Comparison of ENCODE assay signal across 27 mouse cellular contexts in the genomic region with DNA sequence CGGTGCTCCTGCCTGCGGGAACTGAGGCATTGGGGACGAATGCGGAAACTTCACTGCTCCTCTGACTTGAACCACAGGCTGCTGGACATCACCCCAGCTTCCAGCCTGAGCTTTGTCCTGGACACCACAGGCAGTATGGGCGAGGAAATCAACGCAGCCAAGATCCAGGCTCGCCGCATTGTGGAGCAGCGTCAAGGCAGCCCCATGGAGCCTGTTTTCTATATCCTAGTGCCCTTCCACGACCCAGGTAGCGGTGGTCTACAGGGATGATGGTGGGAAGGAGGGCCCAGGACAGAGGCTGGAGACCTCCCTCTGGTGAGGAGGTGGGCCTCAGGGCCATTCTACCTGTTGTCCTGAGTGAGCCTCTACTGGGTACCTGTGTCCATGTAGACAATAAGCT. TPM values are rescaled to one million over a fixed set of nuclear protein-coding genes. Genes with fewer than 3 reads are reported as not detected.
A peak's percentile ranks its signal among the peaks of the same experiment; 100 is the strongest.
DNase-seq lines count a peak whose midpoint lies in the region; ATAC-seq and TF ChIP-seq lines count a peak whose summit lies in the region.
"Had no signal": no experiment of that assay in that cellular context is flagged by ENCODE, and none has a peak within 500 bp of the region (broad histone marks: within the 10 kb centered on the region; RNA-seq: fewer than 3 reads in every experiment).

No protein-coding gene starts in this region.

- TF ChIP-seq CTCF in intestine, postnatal 0 days (IDR thresholded peaks at IDR 0.05; ENCODE audit: low read depth), result no peak

- H3K4me2 ChIP-seq in midbrain, embryonic 11.5 days, result no peak overlapping the region
- no peak overlapping the region for H3K4me2 ChIP-seq in intestine, postnatal 0 days (replicated peaks; ENCODE audit: low read depth)
- H3K4me2 ChIP-seq: embryonic facial prominence, embryonic 12.5 days; embryonic facial prominence, embryonic 15.5 days; heart, embryonic 11.5 days; hindbrain, embryonic 13.5 days had no signal

- no peaks in the 10 kb centered on the region for H3K9me3 ChIP-seq in midbrain, embryonic 10.5 days (replicated peaks)
- H3K9me3 ChIP-seq in midbrain, embryonic 11.5 days (ENCODE audit: control insufficient read depth, low read length), result no peaks in the 10 kb centered on the region
- H3K9me3 ChIP-seq in limb, embryonic 10.5 days (replicated peaks), result no peaks in the 10 kb centered on the region
- no peaks in the 10 kb centered on the region for H3K9me3 ChIP-seq in intestine, postnatal 0 days (ENCODE audit: control insufficient read depth)
- H3K9me3 ChIP-seq: embryonic facial prominence, embryonic 12.5 days; embryonic facial prominence, embryonic 15.5 days; G1E; hindbrain, embryonic 13.5 days had no signal

- 0 out of 2 replicates have a peak overlapping the region, but pooled peaks have one; percentile 42 for H3K27ac ChIP-seq in midbrain, embryonic 10.5 days (replicated peaks)
- H3K27ac ChIP-seq in midbrain, embryonic 11.5 days (ENCODE audit: low read depth, low read length), result no peak overlapping the region
- H3K27ac ChIP-seq in limb, embryonic 10.5 days, result no peak overlapping the region
- H3K27ac ChIP-seq in intestine, postnatal 0 days (ENCODE audit: low read depth, low read length), result no peak overlapping the region
- H3K27ac ChIP-seq: embryonic facial prominence, embryonic 12.5 days; embryonic facial prominence, embryonic 15.5 days; heart, adult 2 months; hindbrain, embryonic 13.5 days; hindbrain, postnatal 0 days had no signal

- DNase-seq in cerebellum, adult 8-10 months, result peak; percentile 17
- peak; percentile 92 for DNase-seq in heart, adult 11 months
- no peak for DNase-seq in heart, adult 8-10 months (ENCODE audit: low spot score)
- no peak for DNase-seq in midbrain, embryonic 10.5 days (ENCODE audit: low spot score)
- DNase-seq in midbrain, embryonic 11.5 days (ENCODE audit: low spot score, missing footprints), result no peak
- DNase-seq in limb, embryonic 10.5 days (ENCODE audit: low spot score), result peak; percentile 30
- DNase-seq: adrenal gland, postnatal 10 days; adrenal gland, postnatal 36 days; cerebellum, adult 11 months; cerebellum, adult 2 months; embryo, embryonic 11 days; heart, adult 2 months had no signal

- WGBS in midbrain, embryonic 10.5 days, result 80% methylated on average over 11 of the region's 11 CpGs
- 84% methylated on average over 11 of the region's 11 CpGs for WGBS in midbrain, embryonic 11.5 days
- WGBS in limb, embryonic 10.5 days, result 78% methylated on average over 11 of the region's 11 CpGs
- 87% methylated on average over 11 of the region's 11 CpGs for WGBS in intestine, postnatal 0 days

- no peaks in the 10 kb centered on the region for H3K27me3 ChIP-seq in midbrain, embryonic 10.5 days (ENCODE audit: low read depth, poor library complexity, severe bottlenecking)
- H3K27me3 ChIP-seq in midbrain, embryonic 11.5 days (ENCODE audit: control insufficient read depth, insufficient read depth, low read length), result no peaks in the 10 kb centered on the region
- no peaks in the 10 kb centered on the region for H3K27me3 ChIP-seq in limb, embryonic 10.5 days (ENCODE audit: low read depth, poor library complexity, severe bottlenecking)
- H3K27me3 ChIP-seq in intestine, postnatal 0 days (replicated peaks; ENCODE audit: control insufficient read depth, insufficient read depth, low read length), result no peaks in the 10 kb centered on the region
- H3K27me3 ChIP-seq: embryonic facial prominence, embryonic 12.5 days; embryonic facial prominence, embryonic 15.5 days; hindbrain, embryonic 13.5 days; Patski had no signal

- ATAC-seq in cerebellum, adult (ENCODE audit: insufficient number of reproducible peaks, low FRiP score, low TSS enrichment), result no peak
- ATAC-seq in midbrain, embryonic 11.5 days (ENCODE audit: low FRiP score), result no peak
- ATAC-seq in intestine, postnatal 0 days, result no peak
- ATAC-seq: forebrain, embryonic 14.5 days; hindbrain, postnatal 0 days; inflammation-experienced regulatory T-cells, adult 6 months; intestine, embryonic 16.5 days; Patski had no signal

- H3K9ac ChIP-seq in midbrain, embryonic 11.5 days (ENCODE audit: low read length), result no peak overlapping the region
- no peak overlapping the region for H3K9ac ChIP-seq in intestine, postnatal 0 days (ENCODE audit: low read depth, low read length)
- H3K9ac ChIP-seq: embryonic facial prominence, embryonic 12.5 days; embryonic facial prominence, embryonic 15.5 days; hindbrain, embryonic 13.5 days had no signal

- no peak overlapping the region for H3K4me3 ChIP-seq in midbrain, embryonic 10.5 days
- H3K4me3 ChIP-seq in midbrain, embryonic 11.5 days (ENCODE audit: low read depth, low read length), result no peak overlapping the region
- no peak overlapping the region for H3K4me3 ChIP-seq in limb, embryonic 10.5 days
- no peak overlapping the region for H3K4me3 ChIP-seq in intestine, postnatal 0 days (ENCODE audit: low read depth, low read length)
- H3K4me3 ChIP-seq: embryonic facial prominence, embryonic 12.5 days; embryonic facial prominence, embryonic 15.5 days; heart, adult 2 months; hindbrain, embryonic 13.5 days had no signal

- H3K36me3 ChIP-seq in midbrain, embryonic 10.5 days, result peaks cover 46% of the 10 kb centered on the region
- peaks cover 5% of the 10 kb centered on the region for H3K36me3 ChIP-seq in midbrain, embryonic 11.5 days (ENCODE audit: control insufficient read depth, insufficient read depth, low read length)
- H3K36me3 ChIP-seq in limb, embryonic 10.5 days, result peaks cover 35% of the 10 kb centered on the region
- peaks cover 15% of the 10 kb centered on the region for H3K36me3 ChIP-seq in intestine, postnatal 0 days (ENCODE audit: control insufficient read depth, insufficient read depth)

- peaks cover 29% of the 10 kb centered on the region for H3K4me1 ChIP-seq in midbrain, embryonic 10.5 days
- peaks cover 6% of the 10 kb centered on the region for H3K4me1 ChIP-seq in midbrain, embryonic 11.5 days (ENCODE audit: control insufficient read depth, insufficient read depth, low read length)
- peaks cover 30% of the 10 kb centered on the region for H3K4me1 ChIP-seq in limb, embryonic 10.5 days
- H3K4me1 ChIP-seq in intestine, postnatal 0 days (replicated peaks; ENCODE audit: control insufficient read depth, insufficient read depth, low read length), result peaks cover 6% of the 10 kb centered on the region

RNA-seq across cellular contexts. Expression of gene Vwa7, which starts 3.5 kb away (rescaled TPM):
- total RNA-seq in heart, adult 8-10 months (2022), result 10 to 100 TPM; 12.0 to 18.5 (median 16.6) TPM
- polyA plus RNA-seq in midbrain, embryonic 10.5 days (2016; fragmentation: Nextera tagmentation; extraction: Ambion mirVana), result 0.19 and 0.28 TPM in 2 replicates
- 0.07 TPM in 1 of 2 replicates, not detected in the other for polyA plus RNA-seq in midbrain, embryonic 11.5 days (2014; fragmentation: Nextera tagmentation; extraction: Ambion mirVana)
- polyA plus RNA-seq in limb, embryonic 10.5 days (2016; fragmentation: Nextera tagmentation; extraction: Ambion mirVana), result 0.15 and 0.23 TPM in 2 replicates
- polyA plus RNA-seq in intestine, postnatal 0 days (2015; fragmentation: Nextera tagmentation; extraction: Ambion mirVana), result 0.12 and 0.20 TPM in 2 replicates

RNA-seq across cellular contexts. Expression of gene Sapcd1, which starts 7.9 kb away (rescaled TPM):
- total RNA-seq in heart, adult 8-10 months (2022), result not detected
- 7.1 and 7.7 TPM in 2 replicates for polyA plus RNA-seq in midbrain, embryonic 10.5 days (2016; fragmentation: Nextera tagmentation; extraction: Ambion mirVana)
- polyA plus RNA-seq in midbrain, embryonic 11.5 days (2014; fragmentation: Nextera tagmentation; extraction: Ambion mirVana), result 5.3 and 7.3 TPM in 2 replicates
- 1.2 and 1.4 TPM in 2 replicates for polyA plus RNA-seq in limb, embryonic 10.5 days (2016; fragmentation: Nextera tagmentation; extraction: Ambion mirVana)
- polyA plus RNA-seq in intestine, postnatal 0 days (2015; fragmentation: Nextera tagmentation; extraction: Ambion mirVana), result 3.2 and 4.6 TPM in 2 replicates
- total RNA-seq: gastrocnemius, adult 8-10 months; heart, adult 2 months; heart, postnatal 25 days; hematopoietic stem cell, adult 5-6 weeks had no signal

RNA-seq across cellular contexts. Expression of gene Vars, which starts 19.1 kb away (rescaled TPM):
- 10 to 100 TPM; 28.3 to 31.4 (median 29.3) TPM for total RNA-seq in heart, adult 8-10 months (2022)
- 177 and 210 TPM in 2 replicates for polyA plus RNA-seq in midbrain, embryonic 10.5 days (2016; fragmentation: Nextera tagmentation; extraction: Ambion mirVana)
- polyA plus RNA-seq in midbrain, embryonic 11.5 days (2014; fragmentation: Nextera tagmentation; extraction: Ambion mirVana), result 76.1 and 81.2 TPM in 2 replicates
- polyA plus RNA-seq in limb, embryonic 10.5 days (2016; fragmentation: Nextera tagmentation; extraction: Ambion mirVana), result 222 and 267 TPM in 2 replicates
- 74.0 and 84.2 TPM in 2 replicates for polyA plus RNA-seq in intestine, postnatal 0 days (2015; fragmentation: Nextera tagmentation; extraction: Ambion mirVana)

RNA-seq across cellular contexts. Expression of gene Msh5, which starts 26.7 kb away (rescaled TPM):
- under 1 TPM in 2 of 4 experiments, not detected in 2; 0.33 to 0.56 TPM for total RNA-seq in heart, adult 8-10 months (2022)
- polyA plus RNA-seq in midbrain, embryonic 10.5 days (2016; fragmentation: Nextera tagmentation; extraction: Ambion mirVana), result 5.4 and 6.3 TPM in 2 replicates
- 5.0 and 5.2 TPM in 2 replicates for polyA plus RNA-seq in midbrain, embryonic 11.5 days (2014; fragmentation: Nextera tagmentation; extraction: Ambion mirVana)
- 5.2 and 5.4 TPM in 2 replicates for polyA plus RNA-seq in limb, embryonic 10.5 days (2016; fragmentation: Nextera tagmentation; extraction: Ambion mirVana)
- 1.4 and 3.0 TPM in 2 replicates for polyA plus RNA-seq in intestine, postnatal 0 days (2015; fragmentation: Nextera tagmentation; extraction: Ambion mirVana)
- total RNA-seq: gastrocnemius, adult 8-10 months had no signal

RNA-seq across cellular contexts. Expression of gene Clic1, which starts 29.9 kb away (rescaled TPM):
- 10 to 100 TPM; 21.6 to 33.8 (median 30.0) TPM for total RNA-seq in heart, adult 8-10 months (2022)
- polyA plus RNA-seq in midbrain, embryonic 10.5 days (2016; fragmentation: Nextera tagmentation; extraction: Ambion mirVana), result 216 and 217 TPM in 2 replicates
- polyA plus RNA-seq in midbrain, embryonic 11.5 days (2014; fragmentation: Nextera tagmentation; extraction: Ambion mirVana), result 73.8 and 83.9 TPM in 2 replicates
- 174 and 186 TPM in 2 replicates for polyA plus RNA-seq in limb, embryonic 10.5 days (2016; fragmentation: Nextera tagmentation; extraction: Ambion mirVana)
- polyA plus RNA-seq in intestine, postnatal 0 days (2015; fragmentation: Nextera tagmentation; extraction: Ambion mirVana), result 290 and 312 TPM in 2 replicates

Comparison
In these comparisons a context has a peak if more than half of its experiments do, and no peak if none do; other contexts are left out.
1. DNase-seq: peak in cerebellum, adult 8-10 months (single experiment), heart, adult 11 months (single experiment) and limb, embryonic 10.5 days (single experiment); none in heart, adult 8-10 months (single experiment), midbrain, embryonic 10.5 days (single experiment) and midbrain, embryonic 11.5 days (single experiment).